Mouse (Mus musculus) embryonic facial prominence, embryonic 13.5 days (tissue): Measurements from ENCODE around the gene Spty2d1. TPM values are rescaled to one million over a fixed set of nuclear protein-coding genes. Genes with fewer than 3 reads are reported as not detected.
A peak's percentile ranks its signal among the peaks of the same experiment; 100 is the strongest.
"Not testable (repeated sequence)": the region's sequence is repeated elsewhere in the genome, so short reads cannot be mapped to it uniquely, and the experiment has no call there.

Source experiments
- ATAC-seq: fragments of 200-750 bp; cut with Nextera tagmentation; 2 replicates; pipeline ENCODE4 v1.8.0; 2017; ENCODE audit warnings: low read depth; ENCODE audit not compliant: insufficient number of reproducible peaks, insufficient read depth, low FRiP score, low TSS enrichment
- H3K27ac ChIP-seq: fragments of 300-500 bp; sonication (generic); 2 replicates; pipeline ENCODE4 v1.5.1; 2015; ENCODE audit warnings: moderate library complexity, mild to moderate bottlenecking, inconsistent platforms
- H3K27me3 ChIP-seq: fragments of 300-500 bp; sonication (generic); 2 replicates; pipeline ENCODE4 v1.6.1; 2015; ENCODE audit warnings: mild to moderate bottlenecking, inconsistent platforms
- H3K36me3 ChIP-seq: fragments of 300-500 bp; sonication (generic); 2 replicates; pipeline ENCODE4 v1.6.1; 2015; ENCODE audit warnings: mild to moderate bottlenecking, inconsistent platforms
- H3K4me1 ChIP-seq: fragments of 300-500 bp; sonication (generic); 2 replicates; pipeline ENCODE4 v1.6.1; 2015; ENCODE audit warnings: inconsistent platforms
- H3K4me2 ChIP-seq: fragments of 300-500 bp; sonication (generic); 2 replicates; pipeline ENCODE4 v1.6.1; 2015; ENCODE audit warnings: moderate library complexity, mild to moderate bottlenecking, inconsistent platforms
- H3K4me3 ChIP-seq: fragments of 300-500 bp; sonication (generic); 2 replicates; pipeline ENCODE4 v1.5.1; 2015; ENCODE audit warnings: mild to moderate bottlenecking, inconsistent platforms
- H3K9ac ChIP-seq: fragments of 300-500 bp; sonication (generic); 2 replicates; pipeline ENCODE4 v1.6.1; 2015; ENCODE audit warnings: mild to moderate bottlenecking, inconsistent platforms
- H3K9me3 ChIP-seq: fragments of 300-500 bp; sonication (generic); 2 replicates; pipeline ENCODE4 v1.6.1; 2016; ENCODE audit warnings: inconsistent platforms
- WGBS: fragments of 180-500 bp; shearing (Covaris S2); methylation state at CpG from one replicate; pipeline ENCODE4 v1.1.7; 2015; ENCODE audit warnings: mixed read lengths; 5-methylcytosine and 5-hydroxymethylcytosine counted together
- polyA plus RNA-seq: library from polyadenylated mRNA; unstranded; fragments of >200 nt; fragmentation: Nextera tagmentation; extraction: Ambion mirVana; gene quantifications from 2 replicates; pipeline ENCODE4 v1.2.1, GENCODE M21; 2015

Spty2d1 gene
- polyA plus RNA-seq, 1 experiment from 2014 or later: 18.8 TPM

DNA sequence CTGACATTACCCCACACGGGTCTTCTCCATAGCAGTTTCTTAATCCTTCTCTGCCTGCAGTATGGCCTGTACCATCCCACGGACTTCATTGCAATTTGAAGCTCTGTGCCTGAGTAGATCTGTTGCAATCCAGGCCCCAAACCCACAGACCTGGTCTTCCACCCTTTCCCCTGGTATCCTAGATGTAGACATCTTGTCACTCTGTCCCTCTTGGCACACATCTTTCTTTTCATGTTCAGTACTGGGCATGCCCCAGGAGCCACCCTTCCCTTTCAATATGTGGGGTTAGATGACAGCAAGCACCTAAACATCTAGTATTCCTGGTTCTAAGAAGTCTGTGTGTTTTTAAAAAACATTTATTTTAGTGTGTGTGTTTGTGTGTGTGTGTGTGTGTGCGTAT is 33.5 kb upstream of the Spty2d1 start:
- Histone ChIP-seq H3K9ac (no peak overlapping the region), H3K4me3 (no peak overlapping the region), H3K4me1 (0 out of 2 replicates have a peak, but pooled peaks cover 3% of the 10 kb centered on the region), H3K27me3 (no peaks in the 10 kb centered on the region), H3K27ac (no peak overlapping the region), H3K4me2 (no peak overlapping the region), H3K36me3 (no peaks in the 10 kb centered on the region), H3K9me3 (no peaks in the 10 kb centered on the region)
- ATAC-seq: no peak
- 84% methylated on average over 3 of the region's 3 CpGs for WGBS

DNA sequence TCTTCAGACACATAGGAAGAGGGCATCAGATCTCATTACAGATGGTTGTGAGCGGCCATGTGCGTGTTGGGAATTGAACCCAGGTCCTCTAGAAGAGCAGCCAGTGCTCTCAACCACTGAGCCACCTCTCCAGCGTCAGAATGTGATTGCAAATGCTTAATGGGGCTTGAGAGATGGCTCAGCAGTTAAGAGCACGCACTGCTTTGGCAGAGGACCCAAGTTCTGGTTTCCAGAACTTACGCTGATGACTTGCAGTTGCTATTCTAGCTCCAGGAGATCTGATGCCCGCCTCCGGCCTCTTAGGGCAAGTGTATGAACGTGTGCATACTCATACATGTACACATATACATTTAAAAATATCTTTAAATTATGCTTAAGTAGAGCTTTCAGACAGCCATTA is 27.2 kb upstream of the Spty2d1 start:
- H3K4me3 ChIP-seq: no peak overlapping the region
- H3K27me3 ChIP-seq: no peaks in the 10 kb centered on the region
- H3K36me3 ChIP-seq: no peaks in the 10 kb centered on the region
- WGBS: 81% methylated on average over 8 of the region's 8 CpGs
- no peak overlapping the region for H3K27ac ChIP-seq
- H3K4me1 ChIP-seq: no peaks in the 10 kb centered on the region
- H3K4me2 ChIP-seq: no peak overlapping the region
- H3K9ac ChIP-seq: no peak overlapping the region
- ATAC-seq: no peak
- no peaks in the 10 kb centered on the region for H3K9me3 ChIP-seq

DNA sequence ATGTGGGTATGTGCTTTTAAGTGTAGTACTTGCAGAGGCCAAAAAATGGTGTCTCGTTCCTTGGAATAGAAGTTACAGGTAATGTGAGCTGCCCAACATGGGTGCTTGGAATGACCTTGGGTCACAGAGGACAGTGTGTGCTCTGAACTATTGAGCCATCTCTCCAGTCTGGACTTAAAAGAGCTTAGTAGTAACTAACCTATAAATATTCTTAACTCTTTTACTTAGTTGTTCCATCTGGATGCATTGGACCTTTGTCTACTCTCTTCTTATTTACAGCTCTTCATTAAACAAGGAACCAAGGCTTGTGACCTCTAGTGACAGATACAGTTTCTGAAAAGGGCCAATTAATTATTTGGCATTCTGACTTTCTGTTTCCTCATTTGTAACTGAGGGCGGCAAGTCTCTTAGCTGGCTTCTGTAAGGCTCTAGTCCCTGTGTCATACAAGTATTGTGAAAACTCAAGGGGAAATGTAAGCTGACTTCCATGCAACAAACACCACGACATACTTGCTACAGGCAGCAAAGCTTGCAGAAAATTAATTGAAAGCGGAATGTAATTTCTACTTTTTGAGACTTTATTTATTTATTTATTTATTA is 26.7 kb upstream of the Spty2d1 start:
- Histone ChIP-seq H3K4me2 (no peak overlapping the region), H3K36me3 (no peaks in the 10 kb centered on the region), H3K27me3 (no peaks in the 10 kb centered on the region), H3K4me1 (no peaks in the 10 kb centered on the region), H3K9ac (no peak overlapping the region), H3K4me3 (no peak overlapping the region), H3K9me3 (no peaks in the 10 kb centered on the region), H3K27ac (no peak overlapping the region)
- 84% methylated on average over 4 of the region's 4 CpGs for WGBS
- ATAC-seq: no peak

DNA sequence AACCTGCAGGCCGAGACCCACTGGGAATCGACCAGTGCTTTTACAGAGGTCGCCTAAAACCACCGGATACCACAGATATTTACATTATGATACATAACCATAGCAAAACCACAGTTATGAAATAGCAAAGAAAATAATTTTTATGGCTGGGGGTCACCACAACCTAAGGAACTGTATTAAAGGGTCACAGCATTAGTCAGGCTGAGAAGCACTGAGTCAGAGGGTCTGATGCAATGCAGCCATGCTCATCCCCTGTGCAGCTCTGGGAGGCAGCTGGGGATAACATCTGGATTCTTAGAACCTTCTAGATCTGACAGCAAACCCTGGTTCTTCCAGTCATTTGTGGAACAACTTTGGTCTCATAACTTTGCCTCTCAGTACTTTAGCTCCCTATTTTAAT is 23.2 kb upstream of the Spty2d1 start:
- Histone ChIP-seq H3K27ac (no peak overlapping the region), H3K27me3 (no peaks in the 10 kb centered on the region), H3K36me3 (no peaks in the 10 kb centered on the region), H3K4me2 (no peak overlapping the region), H3K4me1 (no peaks in the 10 kb centered on the region), H3K9me3 (no peaks in the 10 kb centered on the region), H3K4me3 (no peak overlapping the region), H3K9ac (no peak overlapping the region)
- WGBS: 78% methylated on average over 4 of the region's 4 CpGs
- no peak for ATAC-seq

DNA sequence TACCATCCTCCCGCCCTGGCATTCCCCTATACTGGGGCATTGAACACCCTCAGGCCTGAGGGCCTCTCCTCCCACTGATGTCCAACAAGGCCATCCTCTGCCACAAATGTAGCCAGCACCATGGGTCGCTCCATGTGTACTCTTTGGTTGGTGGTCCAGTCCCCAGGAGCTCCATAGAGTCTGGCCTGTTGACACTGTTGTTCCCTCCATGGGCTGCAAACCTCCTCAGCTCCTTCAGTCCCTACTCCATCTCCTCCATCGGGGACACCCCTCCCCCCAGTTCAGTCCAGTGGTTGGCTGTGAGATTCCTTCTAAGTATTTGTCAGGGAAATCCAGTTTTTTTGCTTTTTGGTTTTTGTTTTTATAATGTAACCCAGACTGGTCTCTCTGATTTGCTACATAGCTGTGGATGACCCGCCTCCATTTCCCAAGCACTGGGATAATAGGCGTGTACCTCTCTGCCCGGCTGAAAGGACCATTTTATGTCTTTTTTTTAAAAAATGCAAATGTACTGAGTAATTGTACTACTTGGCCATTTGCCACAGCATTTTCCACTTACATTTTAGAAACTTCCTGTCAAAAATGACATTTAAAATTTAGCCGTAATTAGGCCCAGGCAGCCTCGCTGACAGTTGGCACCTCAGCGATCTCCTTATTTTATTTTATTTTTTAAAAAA is 22.4 kb upstream of the Spty2d1 start:
- H3K36me3 ChIP-seq: no peaks in the 10 kb centered on the region
- no peak overlapping the region for H3K9ac ChIP-seq
- no peaks in the 10 kb centered on the region for H3K27me3 ChIP-seq
- H3K4me1 ChIP-seq: no peaks in the 10 kb centered on the region
- WGBS: 70% methylated on average over 9 of the region's 9 CpGs
- H3K4me3 ChIP-seq: no peak overlapping the region
- H3K9me3 ChIP-seq: no peaks in the 10 kb centered on the region
- ATAC-seq: no peak
- H3K27ac ChIP-seq: peak overlapping the region; percentile 33; the same call in 1 of the 2 replicates
- no peak overlapping the region for H3K4me2 ChIP-seq

DNA sequence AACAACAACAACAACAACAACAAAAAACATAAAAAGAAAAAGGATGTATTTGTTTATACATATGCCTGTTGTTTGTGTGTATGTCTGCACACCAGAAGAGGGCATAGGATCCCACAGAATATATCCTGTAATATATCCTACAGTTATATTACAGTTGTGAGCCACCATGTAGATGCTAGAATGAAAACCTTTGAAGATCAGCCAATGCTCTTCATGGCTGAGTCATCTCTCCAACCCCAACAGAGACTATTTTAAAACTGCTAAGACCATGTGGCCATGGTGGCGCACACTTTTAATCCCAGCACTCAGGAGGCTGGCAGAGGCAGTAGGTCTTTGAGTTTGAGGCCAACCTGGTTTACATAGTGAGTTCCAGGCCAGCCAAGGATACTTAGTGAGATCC is 19.3 kb upstream of the Spty2d1 start:
- H3K9ac ChIP-seq: no peak overlapping the region
- no peak for ATAC-seq
- 95% methylated on average over 1 of the region's 1 CpGs for WGBS
- H3K36me3 ChIP-seq: no peaks in the 10 kb centered on the region
- H3K9me3 ChIP-seq: no peaks in the 10 kb centered on the region
- H3K4me3 ChIP-seq: no peak overlapping the region
- H3K4me2 ChIP-seq: no peak overlapping the region
- no peak overlapping the region for H3K27ac ChIP-seq
- H3K27me3 ChIP-seq: no peaks in the 10 kb centered on the region
- H3K4me1 ChIP-seq: no peaks in the 10 kb centered on the region

DNA sequence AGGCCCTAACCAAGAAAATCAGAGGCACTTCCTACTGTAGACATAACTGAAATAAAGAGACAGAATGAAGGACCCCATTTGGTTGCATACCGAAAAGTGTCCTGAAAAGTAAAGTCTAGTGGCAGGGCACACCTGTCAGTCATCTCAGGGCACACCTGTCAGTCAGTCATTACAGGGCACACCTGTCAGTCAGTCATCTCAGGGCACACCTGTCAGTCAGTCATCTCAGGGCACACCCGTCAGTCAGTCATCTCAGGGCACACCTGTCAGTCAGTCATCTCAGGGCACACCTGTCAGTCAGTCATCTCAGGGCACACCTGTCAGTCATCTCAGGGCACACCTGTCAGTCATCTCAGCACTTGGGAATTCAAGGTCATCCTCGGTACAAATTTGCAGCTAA is 18.7 kb upstream of the Spty2d1 start:
- H3K27me3 ChIP-seq, H3K4me3 ChIP-seq, H3K36me3 ChIP-seq, H3K4me2 ChIP-seq, ATAC-seq, H3K9ac ChIP-seq, H3K9me3 ChIP-seq, H3K4me1 ChIP-seq, H3K27ac ChIP-seq: not testable (repeated sequence)
- 78% methylated on average over 3 of the region's 3 CpGs for WGBS

DNA sequence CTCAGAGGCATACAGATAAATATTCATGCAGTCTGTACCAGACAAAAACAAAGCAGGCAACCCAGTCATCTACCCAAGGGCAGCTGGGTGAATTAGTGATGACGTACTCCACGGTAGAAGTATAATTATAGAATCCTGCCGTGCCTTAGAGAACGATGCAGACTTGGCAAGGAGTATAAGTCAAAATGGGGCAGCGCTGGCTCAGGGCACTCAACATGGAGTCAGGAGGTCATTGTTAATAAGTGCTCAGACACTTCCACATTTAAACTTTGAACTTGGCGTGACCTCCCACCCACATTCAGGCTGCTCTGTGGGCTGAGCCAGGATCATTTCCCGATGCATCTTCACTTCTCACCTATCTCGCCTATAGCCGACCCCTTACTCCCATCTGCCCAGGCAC is 17.2 kb upstream of the Spty2d1 start:
- no peak for ATAC-seq
- no peak overlapping the region for H3K9ac ChIP-seq
- WGBS: 68% methylated on average over 9 of the region's 9 CpGs
- no peak overlapping the region for H3K27ac ChIP-seq
- H3K4me3 ChIP-seq: no peak overlapping the region
- no peaks in the 10 kb centered on the region for H3K4me1 ChIP-seq
- H3K4me2 ChIP-seq: no peak overlapping the region
- no peaks in the 10 kb centered on the region for H3K36me3 ChIP-seq
- H3K9me3 ChIP-seq: no peaks in the 10 kb centered on the region
- H3K27me3 ChIP-seq: no peaks in the 10 kb centered on the region

DNA sequence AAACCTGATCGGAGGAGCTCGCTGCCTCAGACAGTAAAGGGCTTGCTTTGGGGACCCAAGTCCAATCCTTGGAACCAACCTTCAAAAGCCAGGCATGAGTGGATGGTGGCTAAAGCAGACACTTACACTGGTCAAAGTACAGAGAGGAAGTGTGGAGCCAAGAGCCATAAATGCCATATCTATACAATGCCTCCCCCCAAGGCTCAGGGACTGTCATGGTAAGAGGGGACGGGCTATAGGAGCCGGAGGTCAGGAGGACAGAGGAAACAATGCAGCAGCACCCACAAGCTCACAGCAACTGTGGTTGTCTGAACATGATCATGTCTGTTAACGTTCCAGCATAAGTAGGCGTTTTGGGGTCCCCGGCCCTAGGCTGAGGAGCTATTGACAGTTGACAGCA is 16.2 kb upstream of the Spty2d1 start:
- H3K9me3 ChIP-seq: no peaks in the 10 kb centered on the region
- no peaks in the 10 kb centered on the region for H3K36me3 ChIP-seq
- H3K27me3 ChIP-seq: no peaks in the 10 kb centered on the region
- H3K4me1 ChIP-seq: no peaks in the 10 kb centered on the region
- H3K9ac ChIP-seq: no peak overlapping the region
- H3K27ac ChIP-seq: no peak overlapping the region
- ATAC-seq: no peak
- no peak overlapping the region for H3K4me3 ChIP-seq
- WGBS: 87% methylated on average over 7 of the region's 7 CpGs
- no peak overlapping the region for H3K4me2 ChIP-seq

DNA sequence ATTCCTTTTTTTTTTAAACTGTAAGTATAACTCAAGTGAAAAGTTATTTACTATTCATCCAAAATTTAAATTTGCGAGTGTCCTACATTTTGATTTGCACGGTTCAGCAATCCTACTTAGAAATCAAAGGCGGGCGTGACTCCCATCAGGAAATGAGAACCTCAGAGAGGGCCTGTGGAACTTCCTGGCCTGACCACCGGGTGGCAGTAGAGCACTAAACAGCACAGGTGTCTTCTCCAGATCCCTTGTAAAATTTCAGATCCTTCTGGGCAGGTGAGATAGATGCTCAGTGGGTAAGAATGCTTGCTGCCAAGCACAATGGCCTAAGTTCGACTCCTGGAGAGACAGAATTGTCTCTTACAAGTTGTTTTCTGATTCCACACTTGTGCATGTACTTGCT is 15.3 kb upstream of the Spty2d1 start:
- Histone ChIP-seq H3K4me3 (no peak overlapping the region), H3K4me1 (no peaks in the 10 kb centered on the region), H3K9me3 (no peaks in the 10 kb centered on the region)

DNA sequence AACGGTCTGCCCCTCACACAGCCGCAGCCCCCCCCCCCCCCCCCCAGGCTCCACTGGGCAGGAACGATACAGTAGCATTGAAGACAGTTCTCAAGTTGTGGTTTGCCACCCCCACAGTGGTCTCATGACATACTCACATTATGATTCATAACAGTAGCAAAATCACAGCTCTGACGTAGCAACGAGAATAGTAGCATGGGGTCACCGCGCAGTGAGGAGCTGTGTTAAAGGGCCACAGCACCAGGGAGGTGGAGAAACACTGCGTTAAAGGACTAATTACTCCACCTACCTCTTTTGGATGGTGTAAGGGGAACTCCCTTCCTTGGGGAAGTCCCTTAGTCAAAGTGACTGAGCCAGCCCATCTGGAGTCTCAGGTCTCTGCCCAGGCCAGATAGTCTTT is 14.3 kb upstream of the Spty2d1 start:
- Histone ChIP-seq H3K4me2 (no peak overlapping the region), H3K4me1 (no peaks in the 10 kb centered on the region), H3K9ac (no peak overlapping the region), H3K4me3 (no peak overlapping the region), H3K9me3 (no peaks in the 10 kb centered on the region), H3K27ac (no peak overlapping the region), H3K36me3 (no peaks in the 10 kb centered on the region), H3K27me3 (no peaks in the 10 kb centered on the region)
- WGBS: 66% methylated on average over 8 of the region's 8 CpGs
- ATAC-seq: no peak

More for the DNA sequence above, 15.3 kb upstream of the Spty2d1 start:
- no peak for ATAC-seq
- no peaks in the 10 kb centered on the region for H3K36me3 ChIP-seq
- 10% methylated on average over 6 of the region's 6 CpGs for WGBS
- no peak overlapping the region for H3K4me2 ChIP-seq
- H3K9ac ChIP-seq: no peak overlapping the region
- H3K27me3 ChIP-seq: no peaks in the 10 kb centered on the region
- no peak overlapping the region for H3K27ac ChIP-seq

DNA sequence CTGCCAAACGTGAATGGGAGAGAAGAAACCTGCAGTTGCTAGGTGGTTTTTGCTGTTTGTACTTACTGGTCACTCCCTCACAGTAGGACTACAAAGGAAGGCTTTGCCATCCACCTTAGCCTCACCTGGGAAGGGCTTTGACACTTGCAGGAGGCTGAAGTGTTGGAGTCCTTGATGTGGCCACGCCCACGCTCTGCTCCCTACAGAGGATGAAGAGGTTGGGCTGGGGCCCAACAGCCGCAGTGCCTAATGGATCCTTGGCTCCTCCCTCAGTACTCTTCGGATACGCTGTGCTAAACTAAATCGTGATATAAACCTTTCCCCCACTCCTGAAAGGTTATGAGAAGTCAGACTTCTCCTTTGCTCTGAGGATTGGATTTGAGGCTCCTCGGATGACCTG is 12.7 kb upstream of the Spty2d1 start:
- Histone ChIP-seq H3K4me2 (no peak overlapping the region), H3K36me3 (no peaks in the 10 kb centered on the region), H3K9me3 (no peaks in the 10 kb centered on the region), H3K4me1 (no peaks in the 10 kb centered on the region), H3K4me3 (no peak overlapping the region), H3K27ac (no peak overlapping the region), H3K9ac (no peak overlapping the region), H3K27me3 (no peaks in the 10 kb centered on the region)
- 9% methylated on average over 8 of the region's 8 CpGs for WGBS
- no peak for ATAC-seq
